Mouse (Mus musculus) brain, embryonic 14.5 days (tissue): ENCODE measurements around the gene Bcl9l.

Source experiments
- CTCF ChIP-seq: fragments of 200-500 bp; IDR thresholded peaks from 2 replicates; pipeline ENCODE4 v1.5.1; 2012; ENCODE audit warnings: inconsistent platforms, mild to moderate bottlenecking, moderate library complexity, borderline replicate concordance; ENCODE audit not compliant: insufficient read depth, insufficient read length; ENCODE audit errors: extremely low read depth
- POLR2A ChIP-seq: fragments of 200-500 bp; IDR thresholded peaks from 2 replicates; pipeline ENCODE4 v1.6.1; 2012; ENCODE audit warnings: mild to moderate bottlenecking, inconsistent platforms, borderline replicate concordance; ENCODE audit not compliant: poor library complexity, insufficient read depth, insufficient read length, severe bottlenecking; ENCODE audit errors: extremely low read depth

GRCm38 (mm10) chr9:44511935-44512716, 29.5 kb downstream of the Bcl9l start:
- TF ChIP-seq POLR2A: no peak
- no peak for TF ChIP-seq CTCF
